Mouse (Mus musculus) ES-Bruce4 (cell line): ENCODE measurements around the gene Magi1. TPM values are rescaled to one million over a fixed set of nuclear protein-coding genes. Genes with fewer than 3 reads are reported as not detected.

Source experiments
- H3K27ac ChIP-seq: 2 replicates; pipeline ENCODE4 v1.5.1; 2012; ENCODE audit warnings: low read length, inconsistent platforms; ENCODE audit not compliant: insufficient read depth
- H3K27me3 ChIP-seq: 2 replicates; pipeline ENCODE4 v1.6.1; 2012; ENCODE audit warnings: mild to moderate bottlenecking, low read length, inconsistent platforms; ENCODE audit not compliant: control insufficient read depth, poor library complexity, insufficient read depth, severe bottlenecking
- H3K36me3 ChIP-seq: 2 replicates; pipeline ENCODE4 v1.6.1; 2012; ENCODE audit warnings: inconsistent platforms, mild to moderate bottlenecking, low read length, moderate library complexity; ENCODE audit not compliant: control insufficient read depth, poor library complexity, insufficient read depth, severe bottlenecking
- H3K4me1 ChIP-seq: one replicate; pipeline ENCODE4 v1.8.1; 2011; ENCODE audit warnings: low read length; ENCODE audit not compliant: control insufficient read depth, insufficient read depth
- H3K4me3 ChIP-seq: 2 replicates; pipeline ENCODE4 v1.5.1; 2011; ENCODE audit warnings: low read depth, mild to moderate bottlenecking, low read length
- H3K9ac ChIP-seq: 2 replicates; pipeline ENCODE4 v1.6.1; 2012; ENCODE audit warnings: low read depth, mild to moderate bottlenecking, inconsistent platforms; ENCODE audit not compliant: poor library complexity, severe bottlenecking
- H3K9me3 ChIP-seq: replicated peaks from 2 replicates; pipeline ENCODE4 v1.6.1; 2012; ENCODE audit warnings: mild to moderate bottlenecking, low read length, inconsistent platforms; ENCODE audit not compliant: control insufficient read depth, poor library complexity, insufficient read depth, severe bottlenecking
- CTCF ChIP-seq: IDR thresholded peaks from one replicate; pipeline ENCODE4 v1.8.1; 2011; ENCODE audit warnings: low read depth, low read length
- EP300 ChIP-seq: IDR thresholded peaks from 2 replicates; pipeline ENCODE4 v1.6.1; 2011; ENCODE audit warnings: low read depth, low read length; ENCODE audit not compliant: insufficient read depth
- POLR2A ChIP-seq: IDR thresholded peaks from one replicate; pipeline ENCODE4 v1.8.1; 2011; ENCODE audit warnings: low read length; ENCODE audit not compliant: insufficient read depth
- polyA plus RNA-seq: library from polyadenylated mRNA; stranded (reverse); fragments of >200 nt; gene quantifications from 2 replicates; pipeline ENCODE4 v1.2.4, GENCODE M21; 2011; ENCODE audit warnings: low read depth; ENCODE audit not compliant: missing spikeins, insufficient read depth, insufficient read length

Gene Magi1
- polyA plus RNA-seq, 1 experiment = 22.4 TPM

- H3K4me3 ChIP-seq = no peak overlapping the region
- peaks cover 2% of the 10 kb centered on the region for H3K4me1 ChIP-seq
- H3K27ac ChIP-seq = no peak overlapping the region
- H3K9me3 ChIP-seq = no peaks in the 10 kb centered on the region
- no peak for TF ChIP-seq CTCF
- TF ChIP-seq EP300 = no peak
- no peak for TF ChIP-seq POLR2A
- H3K36me3 ChIP-seq = no peaks in the 10 kb centered on the region
- H3K27me3 ChIP-seq = no peaks in the 10 kb centered on the region
- no peak overlapping the region for H3K9ac ChIP-seq
Observed at GRCm38 (mm10) chr6:93870023-93870422, 413.7 kb downstream of the Magi1 start.

- H3K9ac ChIP-seq = no peak overlapping the region
- H3K36me3 ChIP-seq = no peaks in the 10 kb centered on the region
- no peaks in the 10 kb centered on the region for H3K27me3 ChIP-seq
- H3K4me1 ChIP-seq = no peaks in the 10 kb centered on the region
- no peak overlapping the region for H3K27ac ChIP-seq
- no peak overlapping the region for H3K4me3 ChIP-seq
- H3K9me3 ChIP-seq = no peaks in the 10 kb centered on the region
- TF ChIP-seq POLR2A (no peak), EP300 (no peak), CTCF (no peak)
Observed at GRCm38 (mm10) chr6:93862263-93862662, 421.5 kb downstream of the Magi1 start.

GRCm38 (mm10) chr6:93856783-93857182 lies 426.9 kb downstream of the Magi1 start:
- peaks cover 4% of the 10 kb centered on the region for H3K4me1 ChIP-seq
- no peak overlapping the region for H3K9ac ChIP-seq
- no peaks in the 10 kb centered on the region for H3K9me3 ChIP-seq
- no peaks in the 10 kb centered on the region for H3K27me3 ChIP-seq
- H3K4me3 ChIP-seq = no peak overlapping the region
- no peak overlapping the region for H3K27ac ChIP-seq
- H3K36me3 ChIP-seq = no peaks in the 10 kb centered on the region
- TF ChIP-seq EP300 (no peak), CTCF (no peak), POLR2A (no peak)

GRCm38 (mm10) chr6:93855806-93856641 lies 427.7 kb downstream of the Magi1 start:
- Histone ChIP-seq H3K27me3 (no peaks in the 10 kb centered on the region), H3K36me3 (no peaks in the 10 kb centered on the region), H3K4me3 (no peak overlapping the region), H3K9ac (no peak overlapping the region), H3K9me3 (no peaks in the 10 kb centered on the region), H3K4me1 (peaks cover 4% of the 10 kb centered on the region), H3K27ac (no peak overlapping the region)
- no peak for TF ChIP-seq POLR2A
- no peak for TF ChIP-seq EP300
- TF ChIP-seq CTCF = no peak

- no peak for TF ChIP-seq CTCF
- no peak for TF ChIP-seq POLR2A
- peak; percentile 88 for TF ChIP-seq EP300
- Histone ChIP-seq H3K9ac (no peak overlapping the region), H3K4me3 (no peak overlapping the region), H3K27me3 (no peaks in the 10 kb centered on the region), H3K36me3 (no peaks in the 10 kb centered on the region), H3K27ac (peak overlapping the region; percentile 75), H3K4me1 (peaks cover 12% of the 10 kb centered on the region), H3K9me3 (no peaks in the 10 kb centered on the region)
Observed at GRCm38 (mm10) chr6:93848942-93849790, 434.6 kb downstream of the Magi1 start.

GRCm38 (mm10) chr6:93845498-93845897 lies 438.2 kb downstream of the Magi1 start:
- Histone ChIP-seq H3K9ac (no peak overlapping the region), H3K27me3 (no peaks in the 10 kb centered on the region), H3K36me3 (no peaks in the 10 kb centered on the region), H3K4me1 (peaks cover 5% of the 10 kb centered on the region), H3K27ac (no peak overlapping the region), H3K4me3 (no peak overlapping the region), H3K9me3 (no peaks in the 10 kb centered on the region)
- no peak for TF ChIP-seq EP300
- no peak for TF ChIP-seq POLR2A
- no peak for TF ChIP-seq CTCF
